Mouse (Mus musculus) liver, embryonic 12.5 days (tissue): Measurements from ENCODE around the gene Abcg5. TPM values are rescaled to one million over a fixed set of nuclear protein-coding genes. Genes with fewer than 3 reads are reported as not detected.
A peak's percentile ranks its signal among the peaks of the same experiment; 100 is the strongest.

Experiments
- ATAC-seq: fragments of 200-750 bp; cut with Nextera tagmentation; 2 replicates; pipeline ENCODE4 v1.8.0; 2017; ENCODE audit warnings: moderate number of reproducible peaks, mild to moderate bottlenecking, moderate library complexity
- H3K27ac ChIP-seq: fragments of 300-500 bp; sonication (generic); 2 replicates; pipeline ENCODE4 v1.5.1; 2016; ENCODE audit warnings: mild to moderate bottlenecking
- H3K27me3 ChIP-seq: fragments of 300-500 bp; sonication (generic); replicated peaks from 2 replicates; pipeline ENCODE4 v1.6.1; 2016; ENCODE audit warnings: mild to moderate bottlenecking, moderate library complexity
- H3K36me3 ChIP-seq: fragments of 300-500 bp; sonication (generic); 2 replicates; pipeline ENCODE4 v1.6.1; 2016; ENCODE audit warnings: mild to moderate bottlenecking, moderate library complexity
- H3K4me1 ChIP-seq: fragments of 300-500 bp; sonication (generic); 2 replicates; pipeline ENCODE4 v1.6.1; 2016
- H3K4me2 ChIP-seq: fragments of 300-500 bp; sonication (generic); 2 replicates; pipeline ENCODE4 v1.6.1; 2016; ENCODE audit warnings: mild to moderate bottlenecking, moderate library complexity
- H3K4me3 ChIP-seq: fragments of 300-500 bp; sonication (generic); 2 replicates; pipeline ENCODE4 v1.5.1; 2016; ENCODE audit warnings: mild to moderate bottlenecking, moderate library complexity
- H3K9ac ChIP-seq: fragments of 300-500 bp; sonication (generic); 2 replicates; pipeline ENCODE4 v1.6.1; 2016; ENCODE audit warnings: mild to moderate bottlenecking, moderate library complexity
- H3K9me3 ChIP-seq: fragments of 300-500 bp; sonication (generic); replicated peaks from 2 replicates; pipeline ENCODE4 v1.6.1; 2016; ENCODE audit warnings: mild to moderate bottlenecking, moderate library complexity
- WGBS: fragments of 180-500 bp; shearing (Covaris S2); methylation state at CpG from one replicate; pipeline ENCODE4 v1.1.7; 2016; ENCODE audit not compliant: insufficient replicate concordance; 5-methylcytosine and 5-hydroxymethylcytosine counted together
- polyA plus RNA-seq: library from polyadenylated mRNA; unstranded; fragments of >200 nt; fragmentation: Nextera tagmentation; extraction: Ambion mirVana; gene quantifications from 2 replicates; pipeline ENCODE4 v1.2.1, GENCODE M21; 2016

Abcg5 gene
- polyA plus RNA-seq, 1 experiment from 2014 or later, result 0.14 TPM

- Histone ChIP-seq H3K9me3 (no peaks in the 10 kb centered on the region), H3K9ac (no peak overlapping the region), H3K4me2 (no peak overlapping the region), H3K36me3 (no peaks in the 10 kb centered on the region), H3K4me3 (no peak overlapping the region), H3K27ac (no peak overlapping the region), H3K4me1 (peaks cover 3% of the 10 kb centered on the region; the same call in 1 of the 2 replicates), H3K27me3 (0 out of 2 replicates have a peak, but pooled peaks cover 3% of the 10 kb centered on the region)
- WGBS, result 19% methylated on average over 3 of the region's 3 CpGs
- no peak for ATAC-seq
Measured at GRCm38 (mm10) chr17:84641893-84642292, 40.9 kb downstream of the Abcg5 start.

DNA sequence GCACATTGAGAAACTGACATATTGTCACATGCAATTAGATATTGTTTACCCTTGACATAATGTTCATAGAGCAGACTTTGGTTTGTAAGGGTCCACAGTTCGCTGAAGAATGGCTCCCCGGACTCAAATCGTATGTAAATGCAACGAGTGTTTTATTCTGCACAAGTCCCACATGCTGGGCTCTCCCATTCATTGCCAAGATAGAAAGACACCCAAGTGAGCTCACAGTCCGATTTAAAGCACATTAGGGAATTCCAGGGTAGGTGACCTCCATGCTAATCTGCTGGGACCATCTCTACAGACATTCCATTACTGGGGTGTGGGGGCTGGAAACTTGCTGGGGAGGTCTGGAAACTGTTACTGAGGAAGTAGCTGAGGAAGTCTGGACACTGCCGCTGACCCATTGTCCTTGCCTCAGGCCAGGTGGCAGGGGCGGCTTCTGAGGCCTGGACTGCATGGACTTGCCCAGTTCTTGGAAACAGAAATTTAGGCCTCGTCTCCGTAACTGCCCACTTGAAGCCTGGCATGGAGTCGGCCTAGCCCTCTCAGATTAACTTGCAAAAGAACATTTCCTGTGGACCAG is 42.9 kb downstream of the Abcg5 start:
- H3K9me3 ChIP-seq, result no peaks in the 10 kb centered on the region
- 0 out of 2 replicates have a peak, but pooled peaks cover 3% of the 10 kb centered on the region for H3K27me3 ChIP-seq
- no peaks in the 10 kb centered on the region for H3K4me1 ChIP-seq
- H3K4me3 ChIP-seq, result no peak overlapping the region
- 77% methylated on average over 10 of the region's 10 CpGs for WGBS
- H3K36me3 ChIP-seq, result no peaks in the 10 kb centered on the region
- H3K27ac ChIP-seq, result no peak overlapping the region
- no peak overlapping the region for H3K4me2 ChIP-seq
- no peak overlapping the region for H3K9ac ChIP-seq
- ATAC-seq, result no peak

DNA sequence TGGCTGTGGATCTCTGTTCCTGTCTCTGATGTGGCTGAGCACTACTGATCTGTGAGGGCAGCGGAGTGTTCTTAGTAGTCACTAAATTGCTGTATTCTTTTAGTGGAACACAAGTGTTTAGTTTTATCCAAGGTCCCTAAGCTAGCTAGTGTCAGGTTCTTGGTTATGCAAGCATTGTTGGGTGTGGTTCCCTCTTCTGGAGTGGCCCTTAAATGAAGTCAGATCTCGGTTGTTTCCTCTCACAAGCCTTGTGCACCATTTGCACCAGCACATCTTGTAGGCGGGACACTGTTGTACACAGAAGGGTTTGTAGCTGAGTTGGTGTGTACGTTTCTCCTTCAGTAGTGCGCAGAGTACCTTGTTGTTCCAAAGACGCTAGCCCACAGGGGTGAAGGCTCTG is 44.8 kb downstream of the Abcg5 start:
- WGBS, result 65% methylated on average over 6 of the region's 6 CpGs
- no peak overlapping the region for H3K27ac ChIP-seq
- H3K9me3 ChIP-seq, result no peaks in the 10 kb centered on the region
- H3K4me3 ChIP-seq, result no peak overlapping the region
- H3K36me3 ChIP-seq, result no peaks in the 10 kb centered on the region
- no peak for ATAC-seq
- H3K4me1 ChIP-seq, result 0 out of 2 replicates have a peak, but pooled peaks cover 9% of the 10 kb centered on the region
- no peak overlapping the region for H3K9ac ChIP-seq
- H3K27me3 ChIP-seq, result no peaks in the 10 kb centered on the region
- no peak overlapping the region for H3K4me2 ChIP-seq

GRCm38 (mm10) chr17:84636328-84636727 is 46.5 kb downstream of the Abcg5 start:
- no peak overlapping the region for H3K4me3 ChIP-seq
- H3K36me3 ChIP-seq, result no peaks in the 10 kb centered on the region
- 0 out of 2 replicates have a peak, but pooled peaks cover 9% of the 10 kb centered on the region for H3K4me1 ChIP-seq
- no peak overlapping the region for H3K4me2 ChIP-seq
- ATAC-seq, result no peak
- no peak overlapping the region for H3K9ac ChIP-seq
- H3K9me3 ChIP-seq, result no peaks in the 10 kb centered on the region
- no peaks in the 10 kb centered on the region for H3K27me3 ChIP-seq
- 68% methylated on average over 8 of the region's 8 CpGs for WGBS
- H3K27ac ChIP-seq, result no peak overlapping the region

GRCm38 (mm10) chr17:84633443-84633842 is 49.4 kb downstream of the Abcg5 start:
- Histone ChIP-seq H3K9ac (no peak overlapping the region), H3K4me3 (no peak overlapping the region), H3K4me1 (0 out of 2 replicates have a peak, but pooled peaks cover 9% of the 10 kb centered on the region), H3K36me3 (no peaks in the 10 kb centered on the region), H3K4me2 (0 out of 2 replicates have a peak overlapping the region, but pooled peaks have one; percentile 3), H3K27ac (no peak overlapping the region), H3K27me3 (no peaks in the 10 kb centered on the region), H3K9me3 (no peaks in the 10 kb centered on the region)
- 39% methylated on average over 13 of the region's 13 CpGs for WGBS
- no peak for ATAC-seq

GRCm38 (mm10) chr17:84631836-84632235 is 51.0 kb downstream of the Abcg5 start:
- 73% methylated on average over 6 of the region's 6 CpGs for WGBS
- Histone ChIP-seq H3K9me3 (no peaks in the 10 kb centered on the region), H3K9ac (no peak overlapping the region), H3K36me3 (no peaks in the 10 kb centered on the region), H3K4me2 (no peak overlapping the region), H3K27ac (no peak overlapping the region), H3K4me1 (peaks cover 11% of the 10 kb centered on the region), H3K4me3 (no peak overlapping the region), H3K27me3 (no peaks in the 10 kb centered on the region)
- no peak for ATAC-seq

DNA sequence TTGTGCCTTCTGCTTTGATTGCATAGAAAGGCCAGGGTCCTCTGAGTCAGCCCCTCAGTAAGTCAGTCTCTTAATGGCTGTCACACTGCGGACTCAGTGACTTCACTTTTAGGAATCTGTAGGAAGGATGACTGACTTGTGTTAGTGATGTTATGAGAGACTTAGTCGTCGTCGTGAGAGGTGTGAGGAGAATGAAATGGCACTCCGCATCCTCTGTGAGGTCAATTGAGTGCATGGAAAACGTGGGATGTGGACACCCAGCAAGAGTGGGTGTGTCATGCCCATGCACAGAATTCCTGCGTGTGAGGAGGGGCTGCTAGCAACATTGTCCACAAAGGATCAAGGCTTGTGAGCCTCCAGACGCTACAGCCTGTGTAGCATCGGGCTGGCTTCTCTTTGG is 54.2 kb downstream of the Abcg5 start:
- H3K4me2 ChIP-seq, result no peak overlapping the region
- H3K4me1 ChIP-seq, result peaks cover 15% of the 10 kb centered on the region
- H3K27me3 ChIP-seq, result no peaks in the 10 kb centered on the region
- no peak overlapping the region for H3K4me3 ChIP-seq
- no peak for ATAC-seq
- WGBS, result 69% methylated on average over 9 of the region's 9 CpGs
- no peaks in the 10 kb centered on the region for H3K36me3 ChIP-seq
- no peaks in the 10 kb centered on the region for H3K9me3 ChIP-seq
- no peak overlapping the region for H3K27ac ChIP-seq
- H3K9ac ChIP-seq, result no peak overlapping the region

GRCm38 (mm10) chr17:84627721-84628120 is 55.1 kb downstream of the Abcg5 start:
- Histone ChIP-seq H3K4me3 (no peak overlapping the region), H3K9me3 (no peaks in the 10 kb centered on the region), H3K4me1 (peaks cover 11% of the 10 kb centered on the region), H3K27ac (no peak overlapping the region), H3K4me2 (no peak overlapping the region), H3K27me3 (no peaks in the 10 kb centered on the region), H3K9ac (no peak overlapping the region), H3K36me3 (no peaks in the 10 kb centered on the region)
- 68% methylated on average over 10 of the region's 10 CpGs for WGBS
- no peak for ATAC-seq

GRCm38 (mm10) chr17:84626857-84627305 is 55.9 kb downstream of the Abcg5 start:
- 39% methylated on average over 9 of the region's 9 CpGs for WGBS
- H3K27me3 ChIP-seq, result no peaks in the 10 kb centered on the region
- peak overlapping the region; percentile 50 for H3K4me3 ChIP-seq
- H3K9me3 ChIP-seq, result no peaks in the 10 kb centered on the region
- no peak for ATAC-seq
- peaks cover 11% of the 10 kb centered on the region for H3K4me1 ChIP-seq
- peak overlapping the region; percentile 12; the same call in 1 of the 2 replicates for H3K9ac ChIP-seq
- H3K4me2 ChIP-seq, result peak overlapping the region; percentile 69
- no peaks in the 10 kb centered on the region for H3K36me3 ChIP-seq
- no peak overlapping the region for H3K27ac ChIP-seq

GRCm38 (mm10) chr17:84626276-84626856 is 56.4 kb downstream of the Abcg5 start, which contains the start of gene Dync2li1:
TSS of gene Dync2li1 (plus strand) at chr17:84626496.
- ATAC-seq, result peak; percentile 77
- peak within 1 kb of the TSS; percentile 12; the same call in 1 of the 2 replicates for H3K9ac ChIP-seq

GRCm38 (mm10) chr17:84622873-84623272 is 59.9 kb downstream of the Abcg5 start:
- Histone ChIP-seq H3K4me2 (no peak overlapping the region), H3K4me3 (no peak overlapping the region), H3K9ac (no peak overlapping the region), H3K36me3 (no peaks in the 10 kb centered on the region), H3K4me1 (peaks cover 11% of the 10 kb centered on the region), H3K27me3 (no peaks in the 10 kb centered on the region), H3K27ac (no peak overlapping the region), H3K9me3 (no peaks in the 10 kb centered on the region)
- 44% methylated on average over 2 of the region's 2 CpGs for WGBS
- no peak for ATAC-seq

More at GRCm38 (mm10) chr17:84626276-84626856, 56.4 kb downstream of the Abcg5 start, which contains the start of gene Dync2li1:
- Histone ChIP-seq H3K27me3 (no peaks in the 10 kb centered on the region), H3K4me2 (peak within 1 kb of the TSS; percentile 69), H3K4me1 (peaks cover 11% of the 10 kb centered on the region), H3K27ac (no peak within 1 kb of the TSS), H3K9me3 (no peaks in the 10 kb centered on the region), H3K4me3 (peak within 1 kb of the TSS; percentile 50), H3K36me3 (no peaks in the 10 kb centered on the region)
- 1% methylated on average over 23 of the region's 25 CpGs for WGBS

DNA sequence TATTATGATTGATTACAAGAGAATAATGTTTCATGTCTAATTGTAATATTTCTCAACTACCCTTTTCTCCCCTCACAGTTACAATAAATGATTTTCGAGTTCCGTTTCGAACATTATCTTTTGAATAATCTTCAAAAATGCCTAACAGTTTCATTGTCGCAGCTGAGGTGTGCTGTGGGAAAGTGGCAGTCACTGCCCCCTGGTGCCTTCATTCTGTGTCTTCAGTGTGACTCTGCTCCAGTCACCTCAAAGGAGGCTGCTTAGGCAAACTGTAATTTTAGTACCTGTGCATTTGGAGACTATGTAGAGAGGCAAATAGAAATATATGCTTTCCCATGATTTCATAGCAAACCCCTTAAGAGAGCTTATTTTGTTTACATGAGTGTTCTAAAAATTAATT is 60.8 kb downstream of the Abcg5 start:
- H3K36me3 ChIP-seq, result no peaks in the 10 kb centered on the region
- no peak for ATAC-seq
- no peaks in the 10 kb centered on the region for H3K9me3 ChIP-seq
- 70% methylated on average over 4 of the region's 4 CpGs for WGBS
- H3K27ac ChIP-seq, result no peak overlapping the region
- H3K9ac ChIP-seq, result no peak overlapping the region
- H3K4me2 ChIP-seq, result no peak overlapping the region
- no peak overlapping the region for H3K4me3 ChIP-seq
- peaks cover 11% of the 10 kb centered on the region for H3K4me1 ChIP-seq
- H3K27me3 ChIP-seq, result no peaks in the 10 kb centered on the region
